Mouse (Mus musculus) leukemia stem cell, adult 10-12 weeks (primary cell): ENCODE measurements around the gene Edn3. TPM values are rescaled to one million over a fixed set of nuclear protein-coding genes. Genes with fewer than 3 reads are reported as not detected.

Experiments used
- polyA plus RNA-seq: library from polyadenylated mRNA; stranded (reverse); fragments of >175 nt; gene quantifications from 2 replicates; pipeline ENCODE4 v1.2.3, GENCODE M21; 2012; ENCODE audit warnings: low replicate concordance

Gene Edn3
- polyA plus RNA-seq: 0.11 and 0.16 TPM in 2 replicates

GRCm38 (mm10) chr2:174760479-174761121, at the start of gene Edn3:
Edn3 (plus strand) TSS chr2:174760619.

Other genes starting within 250 kb of the Edn3 start
- gene Zfp831, start 117.1 kb upstream of the Edn3 start, polyA plus RNA-seq: 3.8 and 4.1 TPM in 2 replicates
- not detected in 2 replicates for gene Gm14444, start 249.6 kb downstream of the Edn3 start, polyA plus RNA-seq